Mouse (Mus musculus): Measurements from ENCODE around the gene Trpv1. TPM values are rescaled to one million over a fixed set of nuclear protein-coding genes. Genes with fewer than 3 reads are reported as not detected.

Gene Trpv1
- polyA plus RNA-seq, 1 experiment = not detected

DNA sequence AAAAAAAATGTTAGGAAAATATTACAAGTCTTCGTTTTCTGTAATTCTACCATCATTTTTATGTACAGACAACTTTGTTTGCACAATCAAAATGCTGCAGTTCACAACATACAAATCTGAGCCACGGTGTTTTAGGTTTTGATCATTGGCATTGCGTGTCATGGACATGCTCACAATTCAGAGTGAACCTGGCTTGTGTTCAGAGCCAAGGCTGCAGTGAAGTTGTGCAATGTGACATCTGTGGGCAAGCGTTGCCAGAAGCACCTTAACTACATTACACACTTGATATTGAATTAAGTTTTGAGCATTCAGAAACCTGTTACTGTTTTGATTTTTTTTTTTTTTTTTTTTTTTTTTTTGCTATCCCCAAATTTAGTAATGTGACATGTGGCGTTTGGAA is 4.0 kb upstream of the Trpv1 start:
- H3K4me1 ChIP-seq (ENCODE audit: control insufficient read depth, insufficient read depth, low read length) = no peaks in the 10 kb centered on the region
- no peak for TF ChIP-seq CTCF (IDR thresholded peaks at IDR 0.05; ENCODE audit: low read depth, low read length)
- no peak for TF ChIP-seq POLR2A (IDR thresholded peaks at IDR 0.05; ENCODE audit: borderline replicate concordance, low read depth, low read length)

GRCm38 (mm10) chr11:73232513-73232912 is 1.6 kb upstream of the Trpv1 start:
- no peak overlapping the region for H3K27ac ChIP-seq (ENCODE audit: insufficient read depth, low read depth, low read length)
- TF ChIP-seq POLR2A (IDR thresholded peaks at IDR 0.05; ENCODE audit: borderline replicate concordance, low read depth, low read length) (no peak), CTCF (IDR thresholded peaks at IDR 0.05; ENCODE audit: low read depth, low read length) (no peak)
- no peaks in the 10 kb centered on the region for H3K4me1 ChIP-seq (ENCODE audit: control insufficient read depth, insufficient read depth, low read length)
- no peak overlapping the region for H3K4me3 ChIP-seq (ENCODE audit: insufficient read depth, low read length)

More for the DNA sequence above, 4.0 kb upstream of the Trpv1 start:
- no peak overlapping the region for H3K4me3 ChIP-seq (ENCODE audit: insufficient read depth, low read length)
- H3K27ac ChIP-seq (ENCODE audit: insufficient read depth, low read depth, low read length) = no peak overlapping the region

- no peaks in the 10 kb centered on the region for H3K4me1 ChIP-seq (ENCODE audit: control insufficient read depth, insufficient read depth, low read length)
- TF ChIP-seq CTCF (IDR thresholded peaks at IDR 0.05; ENCODE audit: low read depth, low read length) = no peak
- TF ChIP-seq POLR2A (IDR thresholded peaks at IDR 0.05; ENCODE audit: borderline replicate concordance, low read depth, low read length) = no peak
- no peak overlapping the region for H3K27ac ChIP-seq (ENCODE audit: insufficient read depth, low read depth, low read length)
- H3K4me3 ChIP-seq (ENCODE audit: insufficient read depth, low read length) = no peak overlapping the region
Measured at GRCm38 (mm10) chr11:73235990-73236701, 2.1 kb downstream of the Trpv1 start.

DNA sequence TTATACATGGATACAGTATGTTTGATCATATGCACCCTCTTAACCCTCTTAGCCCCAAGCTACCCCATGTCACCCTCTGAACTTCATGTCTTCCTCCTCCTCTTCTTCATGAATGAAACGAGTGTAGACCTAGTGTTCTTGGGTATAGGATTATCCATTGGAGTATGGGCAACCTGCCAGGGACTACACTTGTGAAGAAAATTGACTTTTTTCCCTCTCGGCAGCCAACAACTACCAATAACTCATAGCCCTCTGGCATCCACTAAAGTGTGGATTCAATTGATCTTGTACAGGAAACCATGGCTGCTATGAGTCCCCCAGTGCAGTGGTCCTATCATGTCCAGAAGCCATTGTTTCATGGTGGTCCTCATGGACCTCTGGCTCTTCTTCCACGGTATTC is 2.6 kb downstream of the Trpv1 start:
- H3K27ac ChIP-seq (ENCODE audit: insufficient read depth, low read depth, low read length) = no peak overlapping the region
- H3K4me3 ChIP-seq (ENCODE audit: insufficient read depth, low read length) = no peak overlapping the region
- no peak for TF ChIP-seq POLR2A (IDR thresholded peaks at IDR 0.05; ENCODE audit: borderline replicate concordance, low read depth, low read length)
- H3K4me1 ChIP-seq (ENCODE audit: control insufficient read depth, insufficient read depth, low read length) = no peaks in the 10 kb centered on the region

DNA sequence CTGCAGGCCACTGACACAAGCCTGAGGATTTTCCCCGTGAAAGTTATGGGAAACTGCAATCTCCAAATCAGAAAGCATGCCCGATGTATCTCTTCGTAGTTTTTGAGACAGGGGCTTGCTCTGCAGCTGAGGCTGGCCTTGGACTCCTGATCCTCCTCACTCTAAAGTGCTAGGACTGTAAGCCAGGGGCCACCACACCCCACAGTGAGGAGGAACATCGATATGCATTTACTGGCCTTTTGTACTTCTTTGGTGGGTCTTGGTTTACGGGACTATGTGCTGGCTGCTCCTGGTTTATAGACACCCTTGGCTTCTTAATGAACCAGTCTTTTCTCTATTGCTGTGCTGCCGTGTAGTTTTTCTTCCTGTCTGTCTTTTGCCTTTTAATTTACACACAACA is 8.1 kb downstream of the Trpv1 start:
- no peak overlapping the region for H3K27ac ChIP-seq (ENCODE audit: insufficient read depth, low read depth, low read length)
- no peak overlapping the region for H3K4me3 ChIP-seq (ENCODE audit: insufficient read depth, low read length)
- TF ChIP-seq POLR2A (IDR thresholded peaks at IDR 0.05; ENCODE audit: borderline replicate concordance, low read depth, low read length) = no peak
- TF ChIP-seq CTCF (IDR thresholded peaks at IDR 0.05; ENCODE audit: low read depth, low read length) = no peak
- H3K4me1 ChIP-seq (ENCODE audit: control insufficient read depth, insufficient read depth, low read length) = no peaks in the 10 kb centered on the region

- Histone ChIP-seq H3K27ac (ENCODE audit: insufficient read depth, low read depth, low read length) (no peak overlapping the region), H3K4me3 (ENCODE audit: insufficient read depth, low read length) (no peak overlapping the region), H3K4me1 (ENCODE audit: control insufficient read depth, insufficient read depth, low read length) (no peaks in the 10 kb centered on the region)
- no peak for TF ChIP-seq POLR2A (IDR thresholded peaks at IDR 0.05; ENCODE audit: borderline replicate concordance, low read depth, low read length)
- TF ChIP-seq CTCF (IDR thresholded peaks at IDR 0.05; ENCODE audit: low read depth, low read length) = no peak
Measured at GRCm38 (mm10) chr11:73242777-73243176, 8.7 kb downstream of the Trpv1 start.

DNA sequence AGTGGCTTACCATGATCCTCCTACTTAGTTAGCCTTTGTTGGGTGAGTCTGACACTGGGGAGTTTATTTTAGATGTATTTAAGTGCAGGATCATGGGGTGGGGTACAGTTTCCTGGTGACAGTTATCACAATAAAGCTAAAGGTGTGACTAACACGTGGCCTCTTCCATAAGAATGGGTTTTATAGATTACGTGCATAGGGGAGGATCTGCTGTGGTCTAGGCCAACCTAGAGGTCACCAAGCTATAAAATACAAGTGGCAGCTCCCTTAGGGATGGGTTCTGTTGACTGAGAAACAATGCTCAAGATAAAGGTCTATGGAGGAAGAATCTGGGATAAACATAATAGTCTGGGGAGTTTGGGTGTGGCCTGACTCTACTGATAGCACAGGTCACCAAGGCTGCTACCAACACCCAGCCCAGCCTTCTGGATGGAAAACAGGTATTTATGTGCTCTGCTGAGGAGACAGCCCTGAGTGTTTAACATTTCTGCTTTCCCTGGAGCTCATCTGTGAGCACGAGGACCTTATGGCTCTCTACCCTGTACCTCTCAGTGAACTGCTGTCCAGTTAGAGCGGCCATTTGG is 23.4 kb downstream of the Trpv1 start:
- TF ChIP-seq POLR2A (IDR thresholded peaks at IDR 0.05; ENCODE audit: borderline replicate concordance, low read depth, low read length) (no peak), CTCF (IDR thresholded peaks at IDR 0.05; ENCODE audit: low read depth, low read length) (no peak)
- Histone ChIP-seq H3K4me3 (ENCODE audit: insufficient read depth, low read length) (no peak overlapping the region), H3K4me1 (ENCODE audit: control insufficient read depth, insufficient read depth, low read length) (no peaks in the 10 kb centered on the region), H3K27ac (ENCODE audit: insufficient read depth, low read depth, low read length) (no peak overlapping the region)

GRCm38 (mm10) chr11:73258664-73259063 is 24.6 kb downstream of the Trpv1 start:
- Histone ChIP-seq H3K27ac (ENCODE audit: insufficient read depth, low read depth, low read length) (no peak overlapping the region), H3K4me3 (ENCODE audit: insufficient read depth, low read length) (no peak overlapping the region), H3K4me1 (ENCODE audit: control insufficient read depth, insufficient read depth, low read length) (no peaks in the 10 kb centered on the region)
- no peak for TF ChIP-seq CTCF (IDR thresholded peaks at IDR 0.05; ENCODE audit: low read depth, low read length)
- no peak for TF ChIP-seq POLR2A (IDR thresholded peaks at IDR 0.05; ENCODE audit: borderline replicate concordance, low read depth, low read length)

- H3K27ac ChIP-seq (ENCODE audit: insufficient read depth, low read depth, low read length) = no peak overlapping the region
- no peaks in the 10 kb centered on the region for H3K4me1 ChIP-seq (ENCODE audit: control insufficient read depth, insufficient read depth, low read length)
- no peak for TF ChIP-seq CTCF (IDR thresholded peaks at IDR 0.05; ENCODE audit: low read depth, low read length)
- no peak for TF ChIP-seq POLR2A (IDR thresholded peaks at IDR 0.05; ENCODE audit: borderline replicate concordance, low read depth, low read length)
- H3K4me3 ChIP-seq (ENCODE audit: insufficient read depth, low read length) = no peak overlapping the region
Measured at GRCm38 (mm10) chr11:73260457-73260856, 26.4 kb downstream of the Trpv1 start.

DNA sequence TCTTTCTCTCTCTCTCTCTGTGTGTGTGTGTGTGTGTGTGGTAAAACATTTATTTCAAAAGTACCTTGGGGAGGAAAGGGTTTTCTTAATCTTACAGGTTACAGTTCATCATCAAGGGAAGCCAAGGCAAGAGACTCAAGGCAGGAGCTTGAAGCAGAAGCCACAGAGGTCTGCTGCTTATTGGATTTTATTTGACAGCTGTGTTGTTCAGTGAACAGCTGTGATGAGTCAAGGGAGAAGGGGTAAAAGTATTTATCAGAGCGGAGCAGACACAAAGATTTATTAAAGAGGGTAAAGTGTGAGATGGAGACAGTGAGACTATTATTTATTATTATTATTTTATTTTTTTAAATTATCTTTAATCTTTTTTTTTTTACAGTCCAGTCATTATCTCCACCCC is 27.3 kb downstream of the Trpv1 start:
- Histone ChIP-seq H3K4me1 (ENCODE audit: control insufficient read depth, insufficient read depth, low read length) (no peaks in the 10 kb centered on the region), H3K4me3 (ENCODE audit: insufficient read depth, low read length) (no peak overlapping the region), H3K27ac (ENCODE audit: insufficient read depth, low read depth, low read length) (no peak overlapping the region)
- no peak for TF ChIP-seq POLR2A (IDR thresholded peaks at IDR 0.05; ENCODE audit: borderline replicate concordance, low read depth, low read length)
- no peak for TF ChIP-seq CTCF (IDR thresholded peaks at IDR 0.05; ENCODE audit: low read depth, low read length)
